Comparison of ENCODE assay signal across 8 mouse cellular contexts in genomic region chr11:109621183-109621582, GRCm38 (mm10). TPM values are rescaled to one million over a fixed set of nuclear protein-coding genes. Genes with fewer than 3 reads are reported as not detected.
A peak's percentile ranks its signal among the peaks of the same experiment; 100 is the strongest.
DNase-seq lines count a peak whose midpoint lies in the region; ATAC-seq and TF ChIP-seq lines count a peak whose summit lies in the region.

No protein-coding gene starts in this region.

- DNase-seq in forebrain, embryonic 10.5 days (ENCODE audit: extremely low spot score, low spot score), result peak; percentile 39
- peak; percentile 45 for DNase-seq in spleen, adult 12 weeks (ENCODE audit: low spot score)
- DNase-seq in spleen, postnatal 36 days (ENCODE audit: low spot score in 2 of 2), result no peak
- DNase-seq in cerebellum, adult 8-10 months, result peak; percentile 57
- DNase-seq in limb, embryonic 14.5 days (ENCODE audit: low spot score), result peak; percentile 82

- no peak for TF ChIP-seq POLR2A in limb, embryonic 14.5 days (IDR thresholded peaks at IDR 0.05; ENCODE audit: borderline replicate concordance, extremely low read depth, insufficient read depth, insufficient read length)

- 22% methylated on average over 2 of the region's 2 CpGs for WGBS in forebrain, embryonic 10.5 days
- WGBS in forebrain, embryonic 15.5 days, result 19% methylated on average over 2 of the region's 2 CpGs
- 16% methylated on average over 2 of the region's 2 CpGs for WGBS in limb, embryonic 14.5 days

- H3K27me3 ChIP-seq in forebrain, embryonic 10.5 days (ENCODE audit: poor library complexity, severe bottlenecking), result peaks cover 4% of the 10 kb centered on the region; the same call in 1 of the 2 replicates
- H3K27me3 ChIP-seq in forebrain, embryonic 15.5 days, result no peaks in the 10 kb centered on the region
- no peaks in the 10 kb centered on the region for H3K27me3 ChIP-seq in limb, embryonic 14.5 days (ENCODE audit: control insufficient read depth, insufficient read depth, low read length)

- peaks cover 16% of the 10 kb centered on the region for H3K4me1 ChIP-seq in forebrain, embryonic 10.5 days
- H3K4me1 ChIP-seq in forebrain, embryonic 15.5 days, result peaks cover 5% of the 10 kb centered on the region
- H3K4me1 ChIP-seq in limb, embryonic 14.5 days (ENCODE audit: control insufficient read depth, insufficient read depth, low read length), result peaks cover 10% of the 10 kb centered on the region; the same call in 1 of the 2 replicates

- H3K9me3 ChIP-seq in forebrain, embryonic 10.5 days, result no peaks in the 10 kb centered on the region
- no peaks in the 10 kb centered on the region for H3K9me3 ChIP-seq in forebrain, embryonic 15.5 days
- H3K9me3 ChIP-seq in limb, embryonic 14.5 days (ENCODE audit: control insufficient read depth, low read length), result no peaks in the 10 kb centered on the region

- no peak overlapping the region for H3K4me2 ChIP-seq in forebrain, embryonic 15.5 days (replicated peaks)
- no peak overlapping the region for H3K4me2 ChIP-seq in limb, embryonic 14.5 days (replicated peaks; ENCODE audit: low read depth, low read length, severe bottlenecking)

- no peak overlapping the region for H3K27ac ChIP-seq in forebrain, embryonic 10.5 days
- H3K27ac ChIP-seq in forebrain, embryonic 15.5 days (replicated peaks), result no peak overlapping the region
- no peak overlapping the region for H3K27ac ChIP-seq in limb, embryonic 14.5 days (replicated peaks; ENCODE audit: low read depth, low read length)

- H3K4me3 ChIP-seq in forebrain, embryonic 10.5 days, result no peak overlapping the region
- no peak overlapping the region for H3K4me3 ChIP-seq in forebrain, embryonic 15.5 days
- no peak overlapping the region for H3K4me3 ChIP-seq in limb, embryonic 14.5 days (replicated peaks; ENCODE audit: low read length)

- H3K9ac ChIP-seq in forebrain, embryonic 15.5 days (replicated peaks), result no peak overlapping the region
- no peak overlapping the region for H3K9ac ChIP-seq in limb, embryonic 14.5 days (ENCODE audit: low read depth, low read length, severe bottlenecking)

- no peak for ATAC-seq in forebrain, embryonic 15.5 days (replicated peaks)
- peak; percentile 72 to 82; a peak in 3 of 4 replicates for ATAC-seq in hematopoietic stem cell, adult 5-6 weeks (replicated peaks in 1 of 2; ENCODE audit: insufficient read depth in 1 of 2, low FRiP score in 2 of 2, low TSS enrichment in 1 of 2, low read depth in 1 of 2, poor library complexity in 2 of 2, severe bottlenecking in 2 of 2)
- no peak for ATAC-seq in limb, embryonic 14.5 days (ENCODE audit: low FRiP score, low read depth)
- ATAC-seq in neutrophil, adult 5-6 weeks (ENCODE audit: extremely low read depth, insufficient number of reproducible peaks, low FRiP score, poor library complexity, severe bottlenecking), result peak; percentile 81

- no peaks in the 10 kb centered on the region for H3K36me3 ChIP-seq in forebrain, embryonic 10.5 days (replicated peaks)
- H3K36me3 ChIP-seq in forebrain, embryonic 15.5 days, result no peaks in the 10 kb centered on the region
- H3K36me3 ChIP-seq in limb, embryonic 14.5 days (ENCODE audit: control insufficient read depth, insufficient read depth, low read length), result no peaks in the 10 kb centered on the region

RNA-seq across cellular contexts. Expression of gene Wipi1, which starts 9.4 kb away (rescaled TPM):
- 15.7 and 18.4 TPM in 2 replicates for polyA plus RNA-seq in forebrain, embryonic 10.5 days (2016; fragmentation: Nextera tagmentation; extraction: Ambion mirVana)
- 12.1 and 13.0 TPM in 2 replicates for polyA plus RNA-seq in forebrain, embryonic 15.5 days (2015; fragmentation: Nextera tagmentation; extraction: Ambion mirVana)
- total RNA-seq in hematopoietic stem cell, adult 5-6 weeks (2017), result 3.8 and 4.1 TPM in 2 replicates
- 37.5 and 38.1 TPM in 2 replicates for polyA plus RNA-seq in limb, embryonic 14.5 days (2012; rRNA removed)
- 36.9 and 37.9 TPM in 2 replicates for polyA plus RNA-seq in limb, embryonic 14.5 days (2014; fragmentation: Nextera tagmentation; extraction: Ambion mirVana)
- 1.2 and 2.4 TPM in 2 replicates for total RNA-seq in neutrophil, adult 5-6 weeks (2017)

RNA-seq across cellular contexts. Expression of gene Prkar1a, which starts 28.0 kb away (rescaled TPM):
- polyA plus RNA-seq in forebrain, embryonic 10.5 days (2016; fragmentation: Nextera tagmentation; extraction: Ambion mirVana), result 300 TPM in 2 replicates
- 472 and 496 TPM in 2 replicates for polyA plus RNA-seq in forebrain, embryonic 15.5 days (2015; fragmentation: Nextera tagmentation; extraction: Ambion mirVana)
- 129 and 145 TPM in 2 replicates for total RNA-seq in hematopoietic stem cell, adult 5-6 weeks (2017)
- polyA plus RNA-seq in limb, embryonic 14.5 days (2012; rRNA removed), result 194 and 204 TPM in 2 replicates
- polyA plus RNA-seq in limb, embryonic 14.5 days (2014; fragmentation: Nextera tagmentation; extraction: Ambion mirVana), result 359 and 369 TPM in 2 replicates
- total RNA-seq in neutrophil, adult 5-6 weeks (2017), result 123 and 153 TPM in 2 replicates

Comparison
In these comparisons a context has a peak if more than half of its experiments do, and no peak if none do; other contexts are left out.
1. DNase-seq: peak in forebrain, embryonic 10.5 days (single experiment), spleen, adult 12 weeks (single experiment), cerebellum, adult 8-10 months (single experiment) and limb, embryonic 14.5 days (single experiment); none in spleen, postnatal 36 days (0 of 2).
2. ATAC-seq: peak in hematopoietic stem cell, adult 5-6 weeks (2 of 2) and neutrophil, adult 5-6 weeks (single experiment); none in forebrain, embryonic 15.5 days (single experiment) and limb, embryonic 14.5 days (single experiment).